Mouse (Mus musculus): ENCODE data around the gene Kif14.

DNA sequence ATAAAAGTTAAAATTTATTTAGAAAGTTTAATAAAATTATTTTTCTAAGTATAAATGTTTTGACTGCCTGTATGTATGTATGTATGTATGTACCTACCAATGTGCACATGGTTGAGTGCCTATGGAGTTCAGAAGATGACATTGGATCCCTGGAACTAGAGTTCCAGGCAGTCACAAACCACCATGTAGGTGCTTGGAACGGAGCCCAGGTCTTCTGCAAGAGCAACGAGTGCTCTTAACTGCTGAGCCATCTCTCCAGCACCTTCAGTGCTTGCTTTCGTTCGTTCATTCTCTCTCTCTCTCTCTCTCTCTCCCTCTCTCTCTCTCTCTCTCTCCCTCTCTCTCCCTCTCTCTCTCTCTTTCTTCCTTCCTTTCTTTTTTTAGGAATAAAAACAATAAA lies 18.8 kb upstream of the Kif14 start:
- no peak for TF ChIP-seq CTCF (IDR thresholded peaks at IDR 0.05; ENCODE audit: control insufficient read depth, insufficient read depth, insufficient replicate concordance, low read depth, low read length)
- no peak for TF ChIP-seq POLR2A (IDR thresholded peaks at IDR 0.05; ENCODE audit: control insufficient read depth, low read depth, low read length)

Measured in testis, adult 2 months (tissue).